Mouse (Mus musculus) lung, adult 2 months (tissue): ENCODE measurements around the gene Obox2.
"Not testable (repeated sequence)": the region's sequence is repeated elsewhere in the genome, so short reads cannot be mapped to it uniquely, and the experiment has no call there.

Experiments used
- CTCF ChIP-seq: fragments of 200-500 bp; IDR thresholded peaks from 2 replicates; pipeline ENCODE4 v1.5.1; 2011; ENCODE audit warnings: mild to moderate bottlenecking, low read length, control low read depth; ENCODE audit not compliant: insufficient read depth
- POLR2A ChIP-seq: fragments of 200-500 bp; IDR thresholded peaks from 2 replicates; pipeline ENCODE4 v1.6.1; 2011; ENCODE audit warnings: low read depth, mild to moderate bottlenecking, control low read depth, low read length, borderline replicate concordance; ENCODE audit errors: extremely low read depth

GRCm38 (mm10) chr7:15418046-15418445, 29.5 kb downstream of the Obox2 start:
- not testable (repeated sequence) for TF ChIP-seq CTCF, POLR2A
